Mouse (Mus musculus) E14TG2a.4 (cell line): ENCODE measurements around the gene Pemt.

Experiments
- CTCF ChIP-seq: conservative IDR thresholded peaks from 2 replicates; pipeline ENCODE4 v1.5.1; 2014; ENCODE audit warnings: low read length
- NANOG ChIP-seq: IDR thresholded peaks from 2 replicates; pipeline ENCODE4 v1.6.1; 2014; ENCODE audit warnings: borderline replicate concordance, low read length, mixed read lengths
- POU5F1 ChIP-seq: IDR thresholded peaks from 2 replicates; pipeline ENCODE4 v1.6.1; 2014; ENCODE audit warnings: low read length, borderline replicate concordance

DNA sequence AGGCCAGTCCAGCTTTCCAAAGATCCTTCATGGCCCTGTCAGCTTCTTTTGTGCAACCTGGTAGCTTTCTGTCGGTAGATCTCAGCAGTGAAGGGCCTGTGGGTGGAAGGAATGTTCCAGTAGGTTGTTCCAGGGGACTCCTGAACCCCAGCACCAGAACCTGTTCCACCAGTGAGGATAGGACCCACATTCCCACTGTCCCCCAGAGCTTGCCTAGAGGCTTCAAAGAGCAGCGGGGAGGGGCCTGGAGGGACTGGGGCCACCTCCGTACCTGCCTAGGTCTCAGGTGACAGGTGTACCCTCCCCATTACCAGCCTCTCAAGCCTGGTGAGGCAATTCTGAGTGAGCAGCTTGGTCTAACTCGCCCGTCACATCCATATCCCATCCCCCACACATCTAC, 75.5 kb downstream of the Pemt start:
- TF ChIP-seq POU5F1: no peak
- no peak for TF ChIP-seq CTCF
- TF ChIP-seq NANOG: no peak
